Mouse (Mus musculus): ENCODE results near the gene Tbc1d1. TPM values are rescaled to one million over a fixed set of nuclear protein-coding genes. Genes with fewer than 3 reads are reported as not detected.

Gene Tbc1d1
- total RNA-seq (2023) = 81.4 TPM

GRCm38 (mm10) chr5:64155861-64156550, at the start of gene Tbc1d1:
TSS of gene Tbc1d1 (plus strand) at chr5:64156305.

Other genes starting within 250 kb of the Tbc1d1 start
- 19.2 TPM for gene Rell1, start 187.4 kb upstream of the Tbc1d1 start, total RNA-seq (2023)
- 18.1 TPM for gene Pgm2, start 63.4 kb upstream of the Tbc1d1 start, total RNA-seq (2023)

Measured in CD8-positive naive resting alpha-beta T cell, adult 57 days (primary cell).